Mouse (Mus musculus) erythroblast, embryonic 14.5 days (primary cell): ENCODE measurements around the gene Rgl1.

Source experiments
- GATA1 ChIP-seq: IDR thresholded peaks from 2 replicates; pipeline ENCODE4 v1.6.1; 2012; ENCODE audit warnings: low read length, inconsistent platforms, mixed read lengths
- TAL1 ChIP-seq: IDR thresholded peaks from 3 replicates; pipeline ENCODE4 v1.6.1; 2012; ENCODE audit warnings: low read length, inconsistent platforms, mixed read lengths

- TF ChIP-seq GATA1: no peak
- no peak for TF ChIP-seq TAL1
Observed at GRCm38 (mm10) chr1:152549061-152549738, 217.0 kb downstream of the Rgl1 start.
